Mouse (Mus musculus): Measurements from ENCODE around the gene Pabpn1l. TPM values are rescaled to one million over a fixed set of nuclear protein-coding genes. Genes with fewer than 3 reads are reported as not detected.

Gene Pabpn1l
- polyA plus RNA-seq, 1 experiment from 2014 or later = not detected

DNA sequence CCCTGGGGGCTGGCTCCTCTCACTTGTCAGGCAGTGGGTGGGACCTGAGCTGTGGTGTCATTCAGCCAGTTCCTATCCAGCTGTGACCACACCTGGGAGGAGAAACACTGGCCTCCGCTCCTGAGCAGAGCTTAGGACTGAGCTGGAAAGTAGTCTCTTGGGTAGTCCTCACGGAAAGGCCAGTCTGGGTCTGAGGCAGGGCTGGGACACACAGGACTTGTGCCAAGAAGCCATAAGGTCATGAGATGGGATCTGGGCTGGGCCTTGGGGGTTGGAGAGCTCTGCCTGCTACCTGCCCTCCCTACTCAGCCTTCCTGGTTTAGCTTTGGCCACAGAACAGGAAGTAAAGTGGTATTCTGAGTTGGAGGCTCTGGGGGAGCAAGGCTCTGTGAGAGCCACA, 4.4 kb upstream of the Pabpn1l start:
- Histone ChIP-seq H3K36me3 (0 out of 2 replicates have a peak, but pooled peaks cover 3% of the 10 kb centered on the region), H3K9me3 (replicated peaks) (no peaks in the 10 kb centered on the region), H3K27me3 (ENCODE audit: low read depth, poor library complexity, severe bottlenecking) (0 out of 2 replicates have a peak, but pooled peaks cover 11% of the 10 kb centered on the region), H3K4me1 (peaks cover 36% of the 10 kb centered on the region), H3K4me3 (no peak overlapping the region), H3K27ac (no peak overlapping the region; the same call in 1 of the 2 replicates)
- WGBS = 74% methylated on average over 2 of the region's 2 CpGs
- DNase-seq (ENCODE audit: low spot score) = no peak

DNA sequence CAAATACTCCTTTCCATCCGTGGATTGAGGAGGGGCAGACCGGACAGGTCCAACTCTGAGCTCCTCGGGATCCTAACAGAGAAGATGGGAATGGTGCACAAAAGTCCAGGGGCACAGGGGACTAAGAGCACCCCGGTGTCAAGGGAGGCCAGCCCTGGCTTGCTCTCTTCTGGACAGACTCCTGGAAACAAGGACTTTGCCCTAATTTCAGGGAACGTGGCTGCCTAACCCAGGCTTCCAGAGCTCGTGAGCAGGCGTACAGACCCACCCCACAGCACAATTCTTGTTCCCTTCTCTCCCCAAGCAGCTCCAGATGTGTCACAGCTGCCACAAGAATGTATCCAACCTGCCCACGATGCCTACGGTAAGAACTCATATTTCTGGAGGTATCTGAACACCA, 3.3 kb upstream of the Pabpn1l start:
- 87% methylated on average over 9 of the region's 9 CpGs for WGBS
- DNase-seq (ENCODE audit: low spot score) = no peak

DNA sequence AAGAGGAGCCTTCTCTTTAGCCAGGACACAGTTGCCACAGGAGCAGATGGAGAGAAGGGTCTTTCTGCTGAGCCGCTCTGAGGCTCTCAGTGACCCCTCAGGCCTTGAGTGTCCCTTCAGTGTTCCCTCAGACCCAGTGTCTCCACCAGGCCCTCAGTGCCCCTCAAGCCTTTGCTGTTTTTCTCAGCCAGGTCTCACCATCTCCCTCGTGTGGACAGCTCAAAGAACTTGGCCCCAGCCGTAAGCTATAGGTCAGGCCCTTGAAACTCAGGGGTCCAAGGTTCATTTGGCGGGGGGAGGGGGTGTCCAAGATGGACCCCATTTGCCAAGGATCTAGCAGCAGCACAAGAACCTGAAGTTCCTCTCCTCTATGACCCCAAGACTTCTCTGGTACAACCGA, 2.1 kb upstream of the Pabpn1l start:
- no peak overlapping the region for H3K4me3 ChIP-seq
- WGBS = 71% methylated on average over 5 of the region's 5 CpGs
- peak overlapping the region; percentile 57 for H3K27ac ChIP-seq
- DNase-seq (ENCODE audit: low spot score) = no peak
- H3K4me1 ChIP-seq = peaks cover 50% of the 10 kb centered on the region
- no peaks in the 10 kb centered on the region for H3K9me3 ChIP-seq (replicated peaks)
- 0 out of 2 replicates have a peak, but pooled peaks cover 4% of the 10 kb centered on the region for H3K27me3 ChIP-seq (ENCODE audit: low read depth, poor library complexity, severe bottlenecking)
- H3K36me3 ChIP-seq = no peaks in the 10 kb centered on the region

More for the DNA sequence above, 3.3 kb upstream of the Pabpn1l start:
- Histone ChIP-seq H3K36me3 (0 out of 2 replicates have a peak, but pooled peaks cover 3% of the 10 kb centered on the region), H3K9me3 (replicated peaks) (no peaks in the 10 kb centered on the region), H3K27ac (0 out of 2 replicates have a peak overlapping the region, but pooled peaks have one; percentile 19), H3K27me3 (ENCODE audit: low read depth, poor library complexity, severe bottlenecking) (0 out of 2 replicates have a peak, but pooled peaks cover 11% of the 10 kb centered on the region), H3K4me3 (no peak overlapping the region), H3K4me1 (peaks cover 46% of the 10 kb centered on the region)

DNA sequence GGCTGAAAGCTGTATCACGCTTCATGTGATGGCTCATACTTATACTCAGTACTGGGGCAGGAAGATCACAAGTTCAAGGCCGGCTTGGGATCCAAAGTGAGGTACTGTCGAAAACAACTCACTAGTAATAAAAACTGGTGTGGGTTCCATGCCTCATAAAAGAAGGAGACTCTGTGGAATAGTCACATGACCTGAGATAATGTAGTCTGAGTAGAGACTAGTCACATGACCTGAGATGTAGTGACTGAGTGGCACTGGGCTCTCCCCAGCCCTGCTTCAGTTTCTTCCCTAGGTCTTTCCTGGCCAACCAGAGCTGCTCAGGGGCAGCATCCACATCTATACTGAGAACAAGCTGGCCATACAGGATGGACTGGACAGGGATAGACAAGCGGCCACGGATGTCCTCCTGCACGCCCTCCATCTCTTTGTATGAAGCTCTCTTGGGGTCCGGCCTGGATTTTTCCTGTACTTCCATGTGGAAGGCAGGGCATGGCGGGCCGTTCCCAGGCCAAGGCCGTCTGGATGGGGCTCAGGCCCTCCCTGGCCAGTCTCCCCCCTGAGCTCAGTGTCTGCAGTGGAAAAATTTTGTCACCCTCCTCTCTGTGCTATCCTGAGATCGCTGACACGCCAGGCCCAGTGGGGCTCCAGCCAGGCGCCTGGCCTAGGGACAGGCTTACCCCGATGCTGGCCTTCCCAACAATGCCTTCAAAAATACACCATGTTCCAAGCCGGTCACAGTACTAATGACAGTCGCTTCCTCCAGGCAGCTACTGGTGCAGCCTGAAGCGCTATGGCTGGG, 1.5 kb upstream of the Pabpn1l start:
- 91% methylated on average over 17 of the region's 17 CpGs for WGBS
- 0 out of 2 replicates have a peak, but pooled peaks cover 4% of the 10 kb centered on the region for H3K27me3 ChIP-seq (ENCODE audit: low read depth, poor library complexity, severe bottlenecking)
- peak overlapping the region; percentile 57 for H3K27ac ChIP-seq
- H3K4me1 ChIP-seq = peaks cover 56% of the 10 kb centered on the region
- no peak overlapping the region for H3K4me3 ChIP-seq
- H3K9me3 ChIP-seq (replicated peaks) = no peaks in the 10 kb centered on the region
- H3K36me3 ChIP-seq = no peaks in the 10 kb centered on the region
- no peak for DNase-seq (ENCODE audit: low spot score)

DNA sequence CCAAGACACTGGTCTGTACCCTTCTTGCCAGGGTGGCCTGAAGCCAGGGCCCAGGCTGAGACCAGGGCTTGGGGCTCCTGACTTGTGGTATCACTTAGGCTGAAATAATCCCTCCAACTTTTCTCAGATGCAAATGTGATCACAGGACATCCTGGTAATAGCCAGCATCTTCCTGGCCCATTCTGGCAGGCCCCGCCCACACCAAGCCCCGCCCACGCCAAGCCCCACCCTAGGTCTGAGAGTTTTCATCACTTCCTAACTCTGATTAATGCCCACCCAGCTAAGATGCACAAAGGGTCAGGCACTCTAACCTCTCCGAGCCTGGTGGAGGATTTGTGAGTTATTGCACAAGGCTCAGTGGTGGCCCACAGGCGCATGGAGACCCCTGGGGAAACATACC, 2.1 kb downstream of the Pabpn1l start:
- Histone ChIP-seq H3K4me1 (peaks cover 78% of the 10 kb centered on the region), H3K9me3 (replicated peaks) (no peaks in the 10 kb centered on the region), H3K27ac (peak overlapping the region; percentile 78), H3K27me3 (ENCODE audit: low read depth, poor library complexity, severe bottlenecking) (no peaks in the 10 kb centered on the region), H3K36me3 (0 out of 2 replicates have a peak, but pooled peaks cover 2% of the 10 kb centered on the region), H3K4me3 (no peak overlapping the region)
- no peak for DNase-seq (ENCODE audit: low spot score)
- 24% methylated on average over 5 of the region's 5 CpGs for WGBS

DNA sequence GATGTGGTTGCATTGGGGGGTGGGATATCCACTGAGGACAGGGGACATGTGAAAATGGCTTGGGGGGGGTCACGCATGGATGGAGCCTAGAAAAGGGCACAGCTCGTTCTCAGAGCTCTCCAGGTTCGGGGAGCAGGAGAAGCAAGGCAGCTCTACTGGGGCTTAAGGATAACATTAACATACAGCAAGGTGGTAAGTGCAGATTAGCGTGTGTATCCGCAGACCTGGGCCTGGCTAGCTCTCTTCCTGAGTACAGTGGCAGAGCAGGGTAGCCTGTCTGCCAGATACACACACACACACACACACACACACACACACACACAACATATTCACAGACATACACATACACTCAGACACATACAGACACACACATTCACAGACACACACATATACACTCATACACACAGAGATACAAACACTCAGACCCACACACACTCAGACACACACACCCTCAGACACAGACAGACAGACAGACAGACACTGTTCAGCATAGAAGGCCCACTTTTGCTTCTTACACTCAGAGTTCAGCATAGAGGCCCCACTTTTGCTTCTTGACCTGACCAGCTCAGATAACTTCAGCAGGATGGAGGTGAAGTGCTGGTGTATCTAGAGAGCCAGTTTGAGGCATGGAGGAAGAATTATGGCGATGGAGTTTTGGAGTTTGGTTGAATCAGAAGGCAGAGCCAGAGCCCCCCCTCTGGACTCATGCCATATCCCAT, 3.7 kb downstream of the Pabpn1l start:
- H3K27me3 ChIP-seq (ENCODE audit: low read depth, poor library complexity, severe bottlenecking) = no peaks in the 10 kb centered on the region
- H3K4me3 ChIP-seq = no peak overlapping the region
- H3K4me1 ChIP-seq = peaks cover 68% of the 10 kb centered on the region
- peak overlapping the region; percentile 34; the same call in 1 of the 2 replicates for H3K27ac ChIP-seq
- H3K9me3 ChIP-seq (replicated peaks) = no peaks in the 10 kb centered on the region
- peaks cover 14% of the 10 kb centered on the region for H3K36me3 ChIP-seq
- 85% methylated on average over 6 of the region's 6 CpGs for WGBS
- no peak for DNase-seq (ENCODE audit: low spot score)

DNA sequence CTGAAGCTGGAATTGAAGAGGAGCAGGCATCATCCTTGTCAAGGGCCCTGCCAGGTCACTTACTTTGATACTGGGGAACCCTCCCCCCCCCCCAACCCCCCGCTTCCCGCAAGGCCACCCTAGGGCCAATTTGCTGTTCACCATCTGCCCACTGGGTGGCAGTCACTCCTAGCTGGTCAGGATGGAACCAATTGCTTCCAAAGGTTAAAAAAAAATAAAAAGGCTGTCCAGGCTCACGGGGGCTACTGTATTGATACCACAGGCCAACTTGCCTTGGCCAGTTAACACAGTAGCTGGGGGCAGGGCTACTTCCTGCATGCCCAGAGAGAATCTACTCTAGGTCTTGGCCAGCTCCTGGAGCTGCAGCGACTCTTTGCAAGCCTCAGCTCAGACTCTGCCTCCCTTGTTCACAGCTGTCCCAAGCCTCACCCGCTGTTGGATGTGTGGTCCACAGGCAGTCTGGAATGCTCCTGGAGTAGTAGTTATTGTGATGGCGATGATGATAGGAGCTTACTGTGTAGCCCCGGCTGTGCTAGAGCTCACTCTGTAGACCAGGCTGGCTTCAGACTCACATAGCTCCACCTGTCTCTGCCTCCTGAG, 4.5 kb downstream of the Pabpn1l start:
- Histone ChIP-seq H3K36me3 (peaks cover 18% of the 10 kb centered on the region), H3K4me1 (peaks cover 64% of the 10 kb centered on the region), H3K4me3 (no peak overlapping the region), H3K27ac (0 out of 2 replicates have a peak overlapping the region, but pooled peaks have one; percentile 37), H3K27me3 (ENCODE audit: low read depth, poor library complexity, severe bottlenecking) (no peaks in the 10 kb centered on the region), H3K9me3 (replicated peaks) (no peaks in the 10 kb centered on the region)
- DNase-seq (ENCODE audit: low spot score) = peak; percentile 84
- WGBS = 41% methylated on average over 5 of the region's 7 CpGs

DNA sequence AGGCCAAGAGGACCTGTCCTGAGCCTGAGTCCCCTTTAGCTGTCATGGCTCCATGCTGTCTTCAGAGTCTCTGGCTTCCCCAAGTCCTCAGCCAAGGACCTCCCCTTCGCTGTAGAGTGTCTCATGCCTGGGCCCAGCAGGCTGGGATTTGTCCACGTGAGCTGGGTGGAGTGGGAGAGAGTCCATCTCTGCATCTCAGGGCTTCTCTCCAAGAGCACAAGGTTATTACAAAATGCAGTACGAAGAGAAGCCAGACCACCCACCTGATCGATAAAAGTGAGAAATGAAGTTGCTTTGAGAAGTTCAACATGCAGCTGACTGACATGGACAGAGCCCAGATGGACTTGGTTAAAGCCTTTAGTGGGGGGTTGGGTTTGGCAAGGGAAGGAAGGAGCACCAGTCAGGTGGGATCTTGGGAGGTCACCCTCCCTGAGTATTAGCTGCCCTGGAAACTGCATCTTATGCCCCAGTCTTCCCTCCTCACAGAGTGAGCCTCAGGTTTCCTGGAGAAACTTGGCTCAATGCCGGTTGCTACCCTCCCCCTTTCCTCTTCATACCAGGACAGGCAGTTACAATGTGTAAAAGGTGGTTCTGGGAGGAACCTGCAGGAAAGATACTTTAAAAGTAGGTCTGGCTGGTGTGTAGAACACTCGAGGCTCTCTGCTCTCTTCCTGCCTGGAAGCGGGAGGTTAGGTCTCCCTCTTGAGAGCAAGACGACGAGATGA, 6.2 kb downstream of the Pabpn1l start:
- DNase-seq (ENCODE audit: low spot score) = no peak
- H3K27ac ChIP-seq = no peak overlapping the region
- no peaks in the 10 kb centered on the region for H3K27me3 ChIP-seq (ENCODE audit: low read depth, poor library complexity, severe bottlenecking)
- WGBS = 80% methylated on average over 9 of the region's 9 CpGs
- H3K4me1 ChIP-seq = peaks cover 62% of the 10 kb centered on the region
- H3K9me3 ChIP-seq (replicated peaks) = no peaks in the 10 kb centered on the region
- peaks cover 18% of the 10 kb centered on the region for H3K36me3 ChIP-seq
- no peak overlapping the region for H3K4me3 ChIP-seq

DNA sequence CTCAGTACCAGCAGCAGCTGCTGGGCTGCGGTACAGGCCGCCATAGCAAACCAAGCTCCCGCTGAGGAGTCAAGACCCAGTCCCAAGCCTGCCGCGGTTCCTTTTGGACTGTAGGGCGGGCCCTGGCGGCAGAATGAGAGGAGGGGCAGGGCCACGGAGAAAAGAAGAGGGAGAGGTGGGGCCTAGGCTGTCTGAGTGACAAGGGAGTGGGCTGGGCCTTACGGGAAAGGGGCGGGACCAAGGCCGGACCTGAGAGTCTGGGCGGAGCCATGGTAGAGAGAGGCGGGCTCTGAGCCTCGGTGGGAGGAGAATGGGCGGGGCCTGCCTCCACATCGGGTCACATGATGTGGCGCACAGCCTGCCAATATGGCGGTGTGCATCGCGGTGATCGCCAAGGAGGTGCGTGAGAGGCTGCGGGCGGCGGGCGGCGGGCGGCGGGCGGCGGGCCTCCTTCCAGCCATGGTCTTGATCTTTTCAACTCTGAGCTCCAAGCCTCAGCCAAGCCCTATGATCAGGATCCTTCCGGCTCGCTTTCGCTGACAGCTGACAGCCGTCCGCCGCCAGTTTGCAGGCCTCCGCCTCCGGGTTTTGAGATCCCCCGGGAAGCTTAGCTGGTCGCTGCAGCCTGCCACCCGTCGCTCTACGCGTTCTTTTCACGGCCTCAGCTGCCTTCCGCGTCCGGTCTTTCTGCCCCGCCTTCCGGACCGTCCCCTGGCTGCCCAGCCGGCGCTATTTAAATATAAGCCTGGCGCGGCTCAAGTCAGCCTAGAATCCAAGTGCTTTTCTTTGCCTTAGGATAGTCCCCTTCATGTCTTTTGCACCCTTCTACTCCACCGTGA, 11.0 kb downstream of the Pabpn1l start, which contains the start of the genes Galns and Trappc2l:
TSS of gene Galns (minus strand) at position 169 of the 839 bp plus-strand sequence.
TSS of gene Trappc2l (plus strand) at position 346 of the 839 bp plus-strand sequence.
- H3K36me3 ChIP-seq = peaks cover 18% of the 10 kb centered on the region
- peak within 1 kb of the TSS; percentile 86 for H3K27ac ChIP-seq
- peak; percentile 97 for DNase-seq (ENCODE audit: low spot score)
- WGBS = under 1% methylated on average over 57 of the region's 57 CpGs
- H3K27me3 ChIP-seq (ENCODE audit: low read depth, poor library complexity, severe bottlenecking) = no peaks in the 10 kb centered on the region
- peak within 1 kb of the TSS; percentile 82 for H3K4me3 ChIP-seq
- peaks cover 38% of the 10 kb centered on the region for H3K4me1 ChIP-seq
- no peaks in the 10 kb centered on the region for H3K9me3 ChIP-seq (replicated peaks)

DNA sequence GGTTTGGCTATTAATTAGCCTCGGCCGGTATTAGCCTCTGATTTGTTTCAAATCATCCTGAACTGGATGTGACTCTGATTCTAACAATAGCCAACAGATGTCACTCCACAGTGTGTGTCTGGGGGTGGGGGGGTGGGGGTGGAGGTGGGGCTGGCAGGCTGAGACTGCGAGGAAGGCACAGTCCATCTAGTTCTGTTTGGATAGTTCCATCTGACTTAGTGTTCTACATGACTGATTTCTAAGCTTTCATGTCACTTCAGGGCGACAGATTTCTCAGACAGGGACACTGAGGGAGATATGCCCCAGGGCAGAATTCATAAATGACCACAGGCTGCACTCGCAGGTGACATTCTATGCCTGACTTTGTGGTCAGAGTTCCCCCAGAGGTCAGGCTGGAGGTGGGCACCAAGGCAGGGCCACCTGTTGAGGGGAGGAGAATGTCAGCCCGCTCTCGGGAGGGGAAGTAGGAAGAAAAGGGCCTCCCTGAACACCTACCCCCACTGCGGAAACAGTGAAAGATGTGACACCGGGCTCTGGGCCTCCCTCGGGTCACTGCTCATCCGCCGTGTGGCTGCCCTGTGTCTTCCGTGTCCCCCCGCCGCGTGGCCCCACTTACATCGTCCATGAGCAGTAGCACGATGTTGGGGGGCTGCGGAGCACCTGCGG, 11.8 kb downstream of the Pabpn1l start:
- DNase-seq (ENCODE audit: low spot score) = no peak
- 9% methylated on average over 20 of the region's 20 CpGs for WGBS

DNA sequence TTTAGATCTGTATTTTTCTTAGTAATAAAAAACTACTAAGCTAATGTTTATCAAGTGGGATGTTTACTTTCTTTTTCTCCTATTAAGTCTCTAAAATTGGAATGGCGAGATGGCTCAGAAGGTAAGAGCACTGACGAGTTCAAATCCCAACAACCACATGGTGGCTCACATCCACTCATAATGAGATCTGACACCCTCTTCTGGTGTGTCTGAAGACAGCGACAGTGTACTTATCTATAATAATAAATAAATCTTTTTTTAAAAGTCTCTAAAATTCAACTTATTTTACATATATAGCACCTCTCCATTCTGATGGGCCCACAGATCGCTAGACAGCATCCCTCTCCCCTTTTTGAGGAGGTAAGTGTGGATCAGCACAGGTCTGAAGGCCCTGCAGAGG, 12.3 kb downstream of the Pabpn1l start:
- 70% methylated on average over 4 of the region's 4 CpGs for WGBS
- H3K4me1 ChIP-seq = peaks cover 27% of the 10 kb centered on the region
- H3K27ac ChIP-seq = no peak overlapping the region

More for the DNA sequence above, 11.8 kb downstream of the Pabpn1l start:
- no peaks in the 10 kb centered on the region for H3K9me3 ChIP-seq (replicated peaks)
- H3K27me3 ChIP-seq (ENCODE audit: low read depth, poor library complexity, severe bottlenecking) = no peaks in the 10 kb centered on the region
- peak overlapping the region; percentile 82 for H3K4me3 ChIP-seq
- H3K36me3 ChIP-seq = peaks cover 18% of the 10 kb centered on the region
- peak overlapping the region; percentile 86 for H3K27ac ChIP-seq
- H3K4me1 ChIP-seq = peaks cover 30% of the 10 kb centered on the region

More for the DNA sequence above, 12.3 kb downstream of the Pabpn1l start:
- Histone ChIP-seq H3K27me3 (ENCODE audit: low read depth, poor library complexity, severe bottlenecking) (no peaks in the 10 kb centered on the region), H3K36me3 (peaks cover 14% of the 10 kb centered on the region), H3K9me3 (replicated peaks) (no peaks in the 10 kb centered on the region), H3K4me3 (peak overlapping the region; percentile 82; the same call in 1 of the 2 replicates)
- no peak for DNase-seq (ENCODE audit: low spot score)
